Mouse (Mus musculus) megakaryocyte progenitor cell, adult 5-6 weeks (primary cell): Measurements from ENCODE around the gene Vwa3a. TPM values are rescaled to one million over a fixed set of nuclear protein-coding genes. Genes with fewer than 3 reads are reported as not detected.

ENCODE experiments used
- ATAC-seq: replicated peaks from 2 replicates; pipeline ENCODE4 v1.8.0; 2016; ENCODE audit warnings: mild to moderate bottlenecking, moderate TSS enrichment, inconsistent platforms; ENCODE audit not compliant: poor library complexity
- total RNA-seq, 2 experiments: library from RNA; stranded (forward) in 1 of 2; stranded (reverse) in 1 of 2; fragments of 157-497, 149-512 nt in 1 of 2; fragments of 200-1000 nt in 1 of 2; gene quantifications; 2 replicates each; pipeline versions ENCODE4 v1.2.3 to v1.2.4; 2015 to 2017

Gene Vwa3a
- total RNA-seq, 2 experiments from 2014 or later, result not detected

- ATAC-seq, result peak; percentile 61
Observed at GRCm38 (mm10) chr7:120835449-120836359, 96.6 kb downstream of the Vwa3a start.

- peak; percentile 10 for ATAC-seq
Observed at GRCm38 (mm10) chr7:120836361-120836760, 97.2 kb downstream of the Vwa3a start.

GRCm38 (mm10) chr7:120838436-120839160 lies 99.5 kb downstream of the Vwa3a start:
- ATAC-seq, result no peak

- no peak for ATAC-seq
Observed at GRCm38 (mm10) chr7:120839786-120840185, 100.7 kb downstream of the Vwa3a start.

GRCm38 (mm10) chr7:120842345-120843036 lies 103.4 kb downstream of the Vwa3a start, which contains the start of gene Eef2k:
Gene Eef2k, plus strand, starts transcription at chr7:120842831.
- peak; percentile 80 for ATAC-seq

- peak; percentile 68 for ATAC-seq
Observed at GRCm38 (mm10) chr7:120843037-120843621, 104.0 kb downstream of the Vwa3a start.

- no peak for ATAC-seq
Observed at GRCm38 (mm10) chr7:120843852-120844435, 104.8 kb downstream of the Vwa3a start.

GRCm38 (mm10) chr7:120844689-120845088 lies 105.6 kb downstream of the Vwa3a start:
- ATAC-seq, result no peak

GRCm38 (mm10) chr7:120848831-120849512 lies 109.9 kb downstream of the Vwa3a start:
- no peak for ATAC-seq

- ATAC-seq, result no peak
Observed at GRCm38 (mm10) chr7:120850165-120850564, 111.0 kb downstream of the Vwa3a start.

Other genes with a start within 250 kb of the Vwa3a start
- 250 and 261 TPM in 2 replicates for gene Uqcrc2, start 104.1 kb upstream of the Vwa3a start, total RNA-seq (2015)
- gene Uqcrc2, start 104.1 kb upstream of the Vwa3a start, total RNA-seq (2017), result 165 and 178 TPM in 2 replicates
- gene Pdzd9, start 69.0 kb upstream of the Vwa3a start, total RNA-seq (2015), result 0.10 TPM in 1 of 2 replicates, not detected in the other
- 0.07 and 0.54 TPM in 2 replicates for gene Pdzd9, start 69.0 kb upstream of the Vwa3a start, total RNA-seq (2017)
- gene Mosmo, start 61.7 kb upstream of the Vwa3a start, total RNA-seq (2015), result 20.2 and 20.4 TPM in 2 replicates
- gene Mosmo, start 61.7 kb upstream of the Vwa3a start, total RNA-seq (2017), result 16.8 and 17.2 TPM in 2 replicates
- not detected in 2 replicates for gene Gm5737, start 73.0 kb downstream of the Vwa3a start, total RNA-seq (2015)
- gene Gm5737, start 73.0 kb downstream of the Vwa3a start, total RNA-seq (2017), result not detected in 2 replicates
- gene Eef2k, start 103.5 kb downstream of the Vwa3a start, total RNA-seq (2015), result 32.5 and 34.4 TPM in 2 replicates
- 80.5 and 85.0 TPM in 2 replicates for gene Eef2k, start 103.5 kb downstream of the Vwa3a start, total RNA-seq (2017)
- 14.0 and 15.1 TPM in 2 replicates for gene Polr3e, start 178.4 kb downstream of the Vwa3a start, total RNA-seq (2015)
- gene Polr3e, start 178.4 kb downstream of the Vwa3a start, total RNA-seq (2017), result 32.6 and 33.0 TPM in 2 replicates
- 2.9 and 4.3 TPM in 2 replicates for gene Cdr2, start 243.0 kb downstream of the Vwa3a start, total RNA-seq (2015)
- gene Cdr2, start 243.0 kb downstream of the Vwa3a start, total RNA-seq (2017), result 4.7 and 7.1 TPM in 2 replicates
- not detected in 2 replicates for gene Mfsd13b, start 243.2 kb downstream of the Vwa3a start, total RNA-seq (2015)
- 0.20 TPM in 1 of 2 replicates, not detected in the other for gene Mfsd13b, start 243.2 kb downstream of the Vwa3a start, total RNA-seq (2017)